Mouse (Mus musculus) heart, adult 9 months (tissue): ENCODE data around the gene Gm13078.

Source experiments
- DNase-seq, 2 experiments: peaks; one replicate each; pipeline ENCODE4 v3.0.0; 2022; ENCODE audit warnings: low spot score in 2 of 2

The Gm13078 gene

DNA sequence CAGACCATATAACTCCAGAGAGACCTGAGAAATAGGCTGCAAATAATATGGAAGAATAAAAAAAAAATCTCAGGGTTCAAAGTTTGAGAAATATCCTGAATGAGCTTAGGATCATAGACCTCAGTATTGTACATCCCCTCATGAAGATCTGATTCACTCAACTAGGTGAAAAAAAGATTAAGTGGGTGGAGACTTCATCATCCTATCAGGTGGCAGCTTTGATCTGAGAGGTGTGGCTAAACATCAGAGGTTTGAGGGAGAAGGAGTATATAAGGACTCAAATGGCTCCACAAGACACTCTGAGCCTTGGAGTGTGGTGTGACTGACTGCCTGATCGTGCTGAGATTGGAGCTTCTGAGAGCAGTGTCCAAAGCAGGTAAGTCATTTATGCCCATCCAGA lies at the start of gene Gm13078:
Gene Gm13078 (plus strand): TSS at position 301 of the 400 bp plus-strand sequence.
- no peak for DNase-seq

DNA sequence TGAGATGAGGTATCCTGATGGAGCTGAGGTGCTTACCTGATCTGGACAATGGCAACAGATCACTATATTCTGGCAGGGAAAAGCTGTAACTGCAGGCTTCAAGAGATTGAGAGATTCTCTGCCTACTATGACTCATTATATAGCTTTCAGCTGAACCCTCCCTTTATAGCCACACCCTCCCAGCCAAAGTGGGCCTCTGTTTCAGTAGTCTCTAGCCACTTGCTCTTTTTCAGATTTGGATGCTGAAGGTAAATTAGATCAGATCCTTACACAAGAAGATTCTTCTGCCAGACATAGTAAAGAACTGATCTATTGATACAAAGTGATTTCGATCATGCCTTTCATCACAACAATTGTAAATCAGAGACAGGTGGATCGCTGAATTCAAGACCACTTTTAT lies 16.6 kb upstream of the Gm13078 start, which contains the start of gene Gm13089:
Gene Gm13089 (minus strand): TSS at position 101 of the 400 bp plus-strand sequence.
- no peak for DNase-seq
